Mouse (Mus musculus) testis, adult 2 months (tissue): Measurements from ENCODE around the gene Dlx1.

Experiments
- CTCF ChIP-seq: fragments of 200-500 bp; IDR thresholded peaks from 2 replicates; pipeline ENCODE4 v1.5.1; 2012; ENCODE audit warnings: low read depth, mild to moderate bottlenecking, inconsistent platforms, low read length, moderate library complexity; ENCODE audit not compliant: control insufficient read depth, insufficient read depth, insufficient replicate concordance
- POLR2A ChIP-seq: fragments of 200-500 bp; IDR thresholded peaks from 2 replicates; pipeline ENCODE4 v1.6.1; 2012; ENCODE audit warnings: low read depth, mild to moderate bottlenecking, inconsistent platforms, low read length, moderate library complexity; ENCODE audit not compliant: control insufficient read depth

GRCm38 (mm10) chr2:71577059-71577458 lies 49.1 kb downstream of the Dlx1 start:
- TF ChIP-seq CTCF (no peak), POLR2A (no peak)
